Mouse (Mus musculus): ENCODE data around the gene Ccdc102a. TPM values are rescaled to one million over a fixed set of nuclear protein-coding genes. Genes with fewer than 3 reads are reported as not detected.
A peak's percentile ranks its signal among the peaks of the same experiment; 100 is the strongest.

Ccdc102a gene
- 1.4 and 1.6 TPM in 2 replicates for polyA plus RNA-seq (2015; fragmentation: Nextera tagmentation; extraction: Ambion mirVana)

GRCm38 (mm10) chr8:94917851-94918495, at the start of gene Ccdc102a:
Gene Ccdc102a (minus strand): TSS chr8:94918098.
- Histone ChIP-seq H3K9me3 (replicated peaks; ENCODE audit: control insufficient read depth, low read length) (no peaks in the 10 kb centered on the region), H3K4me1 (ENCODE audit: control insufficient read depth, low read depth, low read length) (peaks cover 34% of the 10 kb centered on the region), H3K9ac (ENCODE audit: low read depth, low read length) (peak within 1 kb of the TSS; percentile 68), H3K36me3 (ENCODE audit: control insufficient read depth, insufficient read depth) (no peaks in the 10 kb centered on the region), H3K4me2 (ENCODE audit: low read depth, low read length) (peak within 1 kb of the TSS; percentile 96), H3K27me3 (ENCODE audit: control insufficient read depth, insufficient read depth, low read depth, low read length) (peaks cover 33% of the 10 kb centered on the region), H3K4me3 (ENCODE audit: low read depth, low read length) (peak within 1 kb of the TSS; percentile 72), H3K27ac (ENCODE audit: low read length) (peak within 1 kb of the TSS; percentile 27; the same call in 1 of the 2 replicates)
- ATAC-seq (ENCODE audit: low read depth), result peak; percentile 41
- 3% methylated on average over 50 of the region's 51 CpGs for WGBS (ENCODE audit: insufficient replicate concordance)

- 52% methylated on average over 3 of the region's 3 CpGs for WGBS (ENCODE audit: insufficient replicate concordance)
- H3K27ac ChIP-seq (ENCODE audit: low read length), result peak overlapping the region; percentile 77
Observed at GRCm38 (mm10) chr8:94967554-94967953, 49.7 kb upstream of the Ccdc102a start.

GRCm38 (mm10) chr8:94967071-94967470, 49.2 kb upstream of the Ccdc102a start:
- H3K4me2 ChIP-seq (ENCODE audit: low read depth, low read length), result no peak overlapping the region
- ATAC-seq (ENCODE audit: low read depth), result no peak
- H3K27ac ChIP-seq (ENCODE audit: low read length), result peak overlapping the region; percentile 77
- WGBS (ENCODE audit: insufficient replicate concordance), result 18% methylated on average over 4 of the region's 4 CpGs
- H3K9me3 ChIP-seq (replicated peaks; ENCODE audit: control insufficient read depth, low read length), result no peaks in the 10 kb centered on the region
- H3K4me1 ChIP-seq (ENCODE audit: control insufficient read depth, low read depth, low read length), result peaks cover 65% of the 10 kb centered on the region
- H3K36me3 ChIP-seq (ENCODE audit: control insufficient read depth, insufficient read depth), result no peaks in the 10 kb centered on the region
- no peak overlapping the region for H3K9ac ChIP-seq (ENCODE audit: low read depth, low read length)
- H3K4me3 ChIP-seq (ENCODE audit: low read depth, low read length), result no peak overlapping the region
- H3K27me3 ChIP-seq (ENCODE audit: control insufficient read depth, insufficient read depth, low read depth, low read length), result no peaks in the 10 kb centered on the region

More at GRCm38 (mm10) chr8:94967554-94967953, 49.7 kb upstream of the Ccdc102a start:
- H3K4me1 ChIP-seq (ENCODE audit: control insufficient read depth, low read depth, low read length), result peaks cover 61% of the 10 kb centered on the region
- no peaks in the 10 kb centered on the region for H3K36me3 ChIP-seq (ENCODE audit: control insufficient read depth, insufficient read depth)
- no peak overlapping the region for H3K4me2 ChIP-seq (ENCODE audit: low read depth, low read length)
- H3K9ac ChIP-seq (ENCODE audit: low read depth, low read length), result 0 out of 2 replicates have a peak overlapping the region, but pooled peaks have one; percentile 11
- H3K4me3 ChIP-seq (ENCODE audit: low read depth, low read length), result no peak overlapping the region
- H3K9me3 ChIP-seq (replicated peaks; ENCODE audit: control insufficient read depth, low read length), result no peaks in the 10 kb centered on the region
- ATAC-seq (ENCODE audit: low read depth), result no peak; the same call in 1 of the 2 replicates
- no peaks in the 10 kb centered on the region for H3K27me3 ChIP-seq (ENCODE audit: control insufficient read depth, insufficient read depth, low read depth, low read length)

GRCm38 (mm10) chr8:94966578-94966977, 48.7 kb upstream of the Ccdc102a start:
- Histone ChIP-seq H3K4me2 (ENCODE audit: low read depth, low read length) (no peak overlapping the region), H3K36me3 (ENCODE audit: control insufficient read depth, insufficient read depth) (no peaks in the 10 kb centered on the region), H3K27ac (ENCODE audit: low read length) (peak overlapping the region; percentile 94), H3K4me1 (ENCODE audit: control insufficient read depth, low read depth, low read length) (peaks cover 69% of the 10 kb centered on the region), H3K9me3 (replicated peaks; ENCODE audit: control insufficient read depth, low read length) (no peaks in the 10 kb centered on the region), H3K27me3 (ENCODE audit: control insufficient read depth, insufficient read depth, low read depth, low read length) (no peaks in the 10 kb centered on the region), H3K4me3 (ENCODE audit: low read depth, low read length) (no peak overlapping the region), H3K9ac (ENCODE audit: low read depth, low read length) (no peak overlapping the region)
- 6% methylated on average over 7 of the region's 7 CpGs for WGBS (ENCODE audit: insufficient replicate concordance)
- no peak for ATAC-seq (ENCODE audit: low read depth)

- peak overlapping the region; percentile 45 for H3K4me2 ChIP-seq (ENCODE audit: low read depth, low read length)
Observed at GRCm38 (mm10) chr8:94964828-94965227, 46.9 kb upstream of the Ccdc102a start.

GRCm38 (mm10) chr8:94962201-94962600, 44.3 kb upstream of the Ccdc102a start:
- peaks cover 57% of the 10 kb centered on the region for H3K4me1 ChIP-seq (ENCODE audit: control insufficient read depth, low read depth, low read length)
- H3K4me2 ChIP-seq (ENCODE audit: low read depth, low read length), result no peak overlapping the region
- H3K9me3 ChIP-seq (replicated peaks; ENCODE audit: control insufficient read depth, low read length), result no peaks in the 10 kb centered on the region
- peak; percentile 58 for ATAC-seq (ENCODE audit: low read depth)
- WGBS (ENCODE audit: insufficient replicate concordance), result 63% methylated on average over 1 of the region's 1 CpGs
- H3K27me3 ChIP-seq (ENCODE audit: control insufficient read depth, insufficient read depth, low read depth, low read length), result no peaks in the 10 kb centered on the region
- H3K27ac ChIP-seq (ENCODE audit: low read length), result peak overlapping the region; percentile 34
- no peak overlapping the region for H3K4me3 ChIP-seq (ENCODE audit: low read depth, low read length)
- no peak overlapping the region for H3K9ac ChIP-seq (ENCODE audit: low read depth, low read length)
- H3K36me3 ChIP-seq (ENCODE audit: control insufficient read depth, insufficient read depth), result no peaks in the 10 kb centered on the region

More at GRCm38 (mm10) chr8:94964828-94965227, 46.9 kb upstream of the Ccdc102a start:
- Histone ChIP-seq H3K9me3 (replicated peaks; ENCODE audit: control insufficient read depth, low read length) (no peaks in the 10 kb centered on the region), H3K9ac (ENCODE audit: low read depth, low read length) (peak overlapping the region; percentile 55), H3K36me3 (ENCODE audit: control insufficient read depth, insufficient read depth) (no peaks in the 10 kb centered on the region), H3K4me1 (ENCODE audit: control insufficient read depth, low read depth, low read length) (peaks cover 66% of the 10 kb centered on the region), H3K27me3 (ENCODE audit: control insufficient read depth, insufficient read depth, low read depth, low read length) (no peaks in the 10 kb centered on the region), H3K4me3 (ENCODE audit: low read depth, low read length) (peak overlapping the region; percentile 40), H3K27ac (ENCODE audit: low read length) (peak overlapping the region; percentile 94)
- WGBS (ENCODE audit: insufficient replicate concordance), result under 1% methylated on average over 10 of the region's 10 CpGs
- peak; percentile 92 for ATAC-seq (ENCODE audit: low read depth)

- H3K4me2 ChIP-seq (ENCODE audit: low read depth, low read length), result no peak overlapping the region
- peak; percentile 27; the same call in 1 of the 2 replicates for ATAC-seq (ENCODE audit: low read depth)
- 28% methylated on average over 1 of the region's 1 CpGs for WGBS (ENCODE audit: insufficient replicate concordance)
- H3K4me1 ChIP-seq (ENCODE audit: control insufficient read depth, low read depth, low read length), result peaks cover 24% of the 10 kb centered on the region
- no peaks in the 10 kb centered on the region for H3K9me3 ChIP-seq (replicated peaks; ENCODE audit: control insufficient read depth, low read length)
- no peaks in the 10 kb centered on the region for H3K27me3 ChIP-seq (ENCODE audit: control insufficient read depth, insufficient read depth, low read depth, low read length)
- H3K36me3 ChIP-seq (ENCODE audit: control insufficient read depth, insufficient read depth), result no peaks in the 10 kb centered on the region
- H3K4me3 ChIP-seq (ENCODE audit: low read depth, low read length), result no peak overlapping the region
- H3K9ac ChIP-seq (ENCODE audit: low read depth, low read length), result no peak overlapping the region
- H3K27ac ChIP-seq (ENCODE audit: low read length), result peak overlapping the region; percentile 65
Observed at GRCm38 (mm10) chr8:94956078-94956574, 38.2 kb upstream of the Ccdc102a start.

- Histone ChIP-seq H3K4me3 (ENCODE audit: low read depth, low read length) (no peak overlapping the region), H3K9me3 (replicated peaks; ENCODE audit: control insufficient read depth, low read length) (no peaks in the 10 kb centered on the region), H3K27ac (ENCODE audit: low read length) (peak overlapping the region; percentile 26; the same call in 1 of the 2 replicates), H3K4me1 (ENCODE audit: control insufficient read depth, low read depth, low read length) (peaks cover 24% of the 10 kb centered on the region), H3K36me3 (ENCODE audit: control insufficient read depth, insufficient read depth) (no peaks in the 10 kb centered on the region), H3K4me2 (ENCODE audit: low read depth, low read length) (peak overlapping the region; percentile 26), H3K27me3 (ENCODE audit: control insufficient read depth, insufficient read depth, low read depth, low read length) (no peaks in the 10 kb centered on the region), H3K9ac (ENCODE audit: low read depth, low read length) (peak overlapping the region; percentile 5; the same call in 1 of the 2 replicates)
- ATAC-seq (ENCODE audit: low read depth), result peak; percentile 78
- WGBS (ENCODE audit: insufficient replicate concordance), result 5% methylated on average over 9 of the region's 9 CpGs
Observed at GRCm38 (mm10) chr8:94954921-94955758, 37.2 kb upstream of the Ccdc102a start.
